Mouse (Mus musculus): ENCODE results near the gene Rps26. TPM values are rescaled to one million over a fixed set of nuclear protein-coding genes. Genes with fewer than 3 reads are reported as not detected.
A peak's percentile ranks its signal among the peaks of the same experiment; 100 is the strongest.

The Rps26 gene
- polyA plus RNA-seq, 1 experiment from 2014 or later: 604 TPM

GRCm38 (mm10) chr10:128646139-128647089 is 19.9 kb upstream of the Rps26 start:
- H3K4me2 ChIP-seq: peak overlapping the region; percentile 88
- H3K36me3 ChIP-seq (ENCODE audit: control insufficient read depth, insufficient read depth, low read length): no peaks in the 10 kb centered on the region
- 0 out of 2 replicates have a peak, but pooled peaks have one; percentile 24 for ATAC-seq (replicated peaks; ENCODE audit: insufficient number of reproducible peaks, low FRiP score, low TSS enrichment)
- H3K4me3 ChIP-seq (ENCODE audit: low read depth, low read length): peak overlapping the region; percentile 50
- no peaks in the 10 kb centered on the region; the same call in 1 of the 2 replicates for H3K27me3 ChIP-seq (ENCODE audit: control insufficient read depth, insufficient read depth, low read length)
- WGBS (ENCODE audit: insufficient replicate concordance): 9% methylated on average over 9 of the region's 13 CpGs
- peaks cover 13% of the 10 kb centered on the region for H3K4me1 ChIP-seq (ENCODE audit: control insufficient read depth, insufficient read depth, low read length)
- H3K27ac ChIP-seq (ENCODE audit: low read depth, low read length): no peak overlapping the region
- peak overlapping the region; percentile 43; the same call in 1 of the 2 replicates for H3K9ac ChIP-seq (ENCODE audit: low read depth, low read length)
- H3K9me3 ChIP-seq (replicated peaks; ENCODE audit: control insufficient read depth, low read length): no peaks in the 10 kb centered on the region

GRCm38 (mm10) chr10:128645111-128646011 is 18.8 kb upstream of the Rps26 start, which contains the start of gene Ikzf4:
TSS of gene Ikzf4 (minus strand) at chr10:128645991.
- Histone ChIP-seq H3K4me3 (ENCODE audit: low read depth, low read length) (peak within 1 kb of the TSS; percentile 50), H3K9me3 (replicated peaks; ENCODE audit: control insufficient read depth, low read length) (no peaks in the 10 kb centered on the region), H3K9ac (ENCODE audit: low read depth, low read length) (peak within 1 kb of the TSS; percentile 72), H3K4me2 (peak within 1 kb of the TSS; percentile 88), H3K36me3 (ENCODE audit: control insufficient read depth, insufficient read depth, low read length) (0 out of 2 replicates have a peak, but pooled peaks cover 4% of the 10 kb centered on the region), H3K27me3 (ENCODE audit: control insufficient read depth, insufficient read depth, low read length) (no peaks in the 10 kb centered on the region; the same call in 1 of the 2 replicates), H3K27ac (ENCODE audit: low read depth, low read length) (no peak within 1 kb of the TSS), H3K4me1 (ENCODE audit: control insufficient read depth, insufficient read depth, low read length) (peaks cover 13% of the 10 kb centered on the region)
- ATAC-seq (replicated peaks; ENCODE audit: insufficient number of reproducible peaks, low FRiP score, low TSS enrichment): peak; percentile 48
- WGBS (ENCODE audit: insufficient replicate concordance): 3% methylated on average over 36 of the region's 36 CpGs

GRCm38 (mm10) chr10:128642749-128643148 is 16.2 kb upstream of the Rps26 start:
- Histone ChIP-seq H3K4me3 (ENCODE audit: low read depth, low read length) (no peak overlapping the region), H3K27me3 (ENCODE audit: control insufficient read depth, insufficient read depth, low read length) (no peaks in the 10 kb centered on the region; the same call in 1 of the 2 replicates), H3K27ac (ENCODE audit: low read depth, low read length) (no peak overlapping the region), H3K36me3 (ENCODE audit: control insufficient read depth, insufficient read depth, low read length) (0 out of 2 replicates have a peak, but pooled peaks cover 4% of the 10 kb centered on the region), H3K9me3 (replicated peaks; ENCODE audit: control insufficient read depth, low read length) (no peaks in the 10 kb centered on the region), H3K4me2 (no peak overlapping the region), H3K9ac (ENCODE audit: low read depth, low read length) (no peak overlapping the region), H3K4me1 (ENCODE audit: control insufficient read depth, insufficient read depth, low read length) (peaks cover 13% of the 10 kb centered on the region)
- ATAC-seq (replicated peaks; ENCODE audit: insufficient number of reproducible peaks, low FRiP score, low TSS enrichment): no peak
- WGBS (ENCODE audit: insufficient replicate concordance): 64% methylated on average over 6 of the region's 6 CpGs

- ATAC-seq (replicated peaks; ENCODE audit: insufficient number of reproducible peaks, low FRiP score, low TSS enrichment): no peak
- H3K9me3 ChIP-seq (replicated peaks; ENCODE audit: control insufficient read depth, low read length): no peaks in the 10 kb centered on the region
- H3K9ac ChIP-seq (ENCODE audit: low read depth, low read length): no peak overlapping the region
- H3K4me2 ChIP-seq: no peak overlapping the region
- 0 out of 2 replicates have a peak, but pooled peaks cover 4% of the 10 kb centered on the region for H3K36me3 ChIP-seq (ENCODE audit: control insufficient read depth, insufficient read depth, low read length)
- H3K4me1 ChIP-seq (ENCODE audit: control insufficient read depth, insufficient read depth, low read length): peaks cover 18% of the 10 kb centered on the region
- no peaks in the 10 kb centered on the region; the same call in 1 of the 2 replicates for H3K27me3 ChIP-seq (ENCODE audit: control insufficient read depth, insufficient read depth, low read length)
- H3K27ac ChIP-seq (ENCODE audit: low read depth, low read length): no peak overlapping the region
- 58% methylated on average over 7 of the region's 7 CpGs for WGBS (ENCODE audit: insufficient replicate concordance)
- H3K4me3 ChIP-seq (ENCODE audit: low read depth, low read length): no peak overlapping the region
Observed at GRCm38 (mm10) chr10:128641871-128642270, 15.3 kb upstream of the Rps26 start.

- no peak overlapping the region for H3K4me3 ChIP-seq (ENCODE audit: low read depth, low read length)
- no peak overlapping the region for H3K9ac ChIP-seq (ENCODE audit: low read depth, low read length)
- no peak overlapping the region for H3K4me2 ChIP-seq
- ATAC-seq (replicated peaks; ENCODE audit: insufficient number of reproducible peaks, low FRiP score, low TSS enrichment): no peak
- H3K27ac ChIP-seq (ENCODE audit: low read depth, low read length): no peak overlapping the region
- no peaks in the 10 kb centered on the region for H3K9me3 ChIP-seq (replicated peaks; ENCODE audit: control insufficient read depth, low read length)
- no peaks in the 10 kb centered on the region; the same call in 1 of the 2 replicates for H3K27me3 ChIP-seq (ENCODE audit: control insufficient read depth, insufficient read depth, low read length)
- 0 out of 2 replicates have a peak, but pooled peaks cover 4% of the 10 kb centered on the region for H3K36me3 ChIP-seq (ENCODE audit: control insufficient read depth, insufficient read depth, low read length)
- peaks cover 12% of the 10 kb centered on the region for H3K4me1 ChIP-seq (ENCODE audit: control insufficient read depth, insufficient read depth, low read length)
- WGBS (ENCODE audit: insufficient replicate concordance): 88% methylated on average over 15 of the region's 15 CpGs
Observed at GRCm38 (mm10) chr10:128640891-128641290, 14.3 kb upstream of the Rps26 start.

- no peak overlapping the region for H3K4me2 ChIP-seq
- H3K36me3 ChIP-seq (ENCODE audit: control insufficient read depth, insufficient read depth, low read length): 0 out of 2 replicates have a peak, but pooled peaks cover 4% of the 10 kb centered on the region
- peaks cover 12% of the 10 kb centered on the region for H3K4me1 ChIP-seq (ENCODE audit: control insufficient read depth, insufficient read depth, low read length)
- no peaks in the 10 kb centered on the region for H3K9me3 ChIP-seq (replicated peaks; ENCODE audit: control insufficient read depth, low read length)
- no peak overlapping the region for H3K27ac ChIP-seq (ENCODE audit: low read depth, low read length)
- H3K4me3 ChIP-seq (ENCODE audit: low read depth, low read length): no peak overlapping the region
- WGBS (ENCODE audit: insufficient replicate concordance): 72% methylated on average over 14 of the region's 14 CpGs
- no peaks in the 10 kb centered on the region; the same call in 1 of the 2 replicates for H3K27me3 ChIP-seq (ENCODE audit: control insufficient read depth, insufficient read depth, low read length)
- no peak overlapping the region for H3K9ac ChIP-seq (ENCODE audit: low read depth, low read length)
- ATAC-seq (replicated peaks; ENCODE audit: insufficient number of reproducible peaks, low FRiP score, low TSS enrichment): no peak
Observed at GRCm38 (mm10) chr10:128639999-128640398, 13.5 kb upstream of the Rps26 start.

GRCm38 (mm10) chr10:128637011-128637410 is 10.5 kb upstream of the Rps26 start:
- Histone ChIP-seq H3K9me3 (replicated peaks; ENCODE audit: control insufficient read depth, low read length) (no peaks in the 10 kb centered on the region), H3K27me3 (ENCODE audit: control insufficient read depth, insufficient read depth, low read length) (no peaks in the 10 kb centered on the region), H3K4me3 (ENCODE audit: low read depth, low read length) (peak overlapping the region; percentile 14; the same call in 1 of the 2 replicates), H3K4me1 (ENCODE audit: control insufficient read depth, insufficient read depth, low read length) (peaks cover 10% of the 10 kb centered on the region), H3K9ac (ENCODE audit: low read depth, low read length) (peak overlapping the region; percentile 59), H3K27ac (ENCODE audit: low read depth, low read length) (no peak overlapping the region), H3K4me2 (peak overlapping the region; percentile 50), H3K36me3 (ENCODE audit: control insufficient read depth, insufficient read depth, low read length) (0 out of 2 replicates have a peak, but pooled peaks cover 6% of the 10 kb centered on the region)
- no peak for ATAC-seq (replicated peaks; ENCODE audit: insufficient number of reproducible peaks, low FRiP score, low TSS enrichment)
- 15% methylated on average over 11 of the region's 11 CpGs for WGBS (ENCODE audit: insufficient replicate concordance)

- WGBS (ENCODE audit: insufficient replicate concordance): 41% methylated on average over 6 of the region's 6 CpGs
Observed at GRCm38 (mm10) chr10:128636561-128636960, 10.0 kb upstream of the Rps26 start.

More at GRCm38 (mm10) chr10:128636561-128636960, 10.0 kb upstream of the Rps26 start:
- Histone ChIP-seq H3K4me3 (ENCODE audit: low read depth, low read length) (peak overlapping the region; percentile 14; the same call in 1 of the 2 replicates), H3K4me2 (peak overlapping the region; percentile 50), H3K9me3 (replicated peaks; ENCODE audit: control insufficient read depth, low read length) (no peaks in the 10 kb centered on the region), H3K27ac (ENCODE audit: low read depth, low read length) (no peak overlapping the region), H3K36me3 (ENCODE audit: control insufficient read depth, insufficient read depth, low read length) (0 out of 2 replicates have a peak, but pooled peaks cover 6% of the 10 kb centered on the region), H3K9ac (ENCODE audit: low read depth, low read length) (peak overlapping the region; percentile 59; the same call in 1 of the 2 replicates), H3K4me1 (ENCODE audit: control insufficient read depth, insufficient read depth, low read length) (peaks cover 6% of the 10 kb centered on the region; the same call in 1 of the 2 replicates), H3K27me3 (ENCODE audit: control insufficient read depth, insufficient read depth, low read length) (no peaks in the 10 kb centered on the region)
- no peak for ATAC-seq (replicated peaks; ENCODE audit: insufficient number of reproducible peaks, low FRiP score, low TSS enrichment)
